Mouse (Mus musculus): ENCODE measurements around the gene Tbc1d10b.

The Tbc1d10b gene

GRCm38 (mm10) chr7:127164002-127164401, 44.3 kb downstream of the Tbc1d10b start:
- no peak for DNase-seq (ENCODE audit: extremely low read depth, insufficient read length, low spot score)

- DNase-seq (ENCODE audit: extremely low read depth, insufficient read length, low spot score), result no peak
These were observed 45.7 kb downstream of the Tbc1d10b start for GRCm38 (mm10) chr7:127162546-127162945.

GRCm38 (mm10) chr7:127157548-127157947, 50.7 kb downstream of the Tbc1d10b start:
- DNase-seq (ENCODE audit: extremely low read depth, insufficient read length, low spot score), result peak; percentile 64

- peak; percentile 37 for DNase-seq (ENCODE audit: extremely low read depth, insufficient read length, low spot score)
These were observed 54.8 kb downstream of the Tbc1d10b start for GRCm38 (mm10) chr7:127153477-127153876.

- no peak for DNase-seq (ENCODE audit: extremely low read depth, insufficient read length, low spot score)
These were observed 55.8 kb downstream of the Tbc1d10b start for GRCm38 (mm10) chr7:127152464-127152863.

GRCm38 (mm10) chr7:127147901-127148300, 60.4 kb downstream of the Tbc1d10b start:
- DNase-seq (ENCODE audit: extremely low read depth, insufficient read length, low spot score), result no peak
